Mouse (Mus musculus) c-Kit-positive CD71-positive TER-119-positive erythroid progenitor cells, embryonic 14.5 days (primary cell): ENCODE data around the gene Gm21833.
"Not testable (repeated sequence)": the region's sequence is repeated elsewhere in the genome, so short reads cannot be mapped to it uniquely, and the experiment has no call there.

Source experiments
- DNase-seq: peaks from one replicate; pipeline ENCODE4 v3.0.0-alpha.2; 2013; ENCODE audit warnings: low spot score

The Gm21833 gene

DNA sequence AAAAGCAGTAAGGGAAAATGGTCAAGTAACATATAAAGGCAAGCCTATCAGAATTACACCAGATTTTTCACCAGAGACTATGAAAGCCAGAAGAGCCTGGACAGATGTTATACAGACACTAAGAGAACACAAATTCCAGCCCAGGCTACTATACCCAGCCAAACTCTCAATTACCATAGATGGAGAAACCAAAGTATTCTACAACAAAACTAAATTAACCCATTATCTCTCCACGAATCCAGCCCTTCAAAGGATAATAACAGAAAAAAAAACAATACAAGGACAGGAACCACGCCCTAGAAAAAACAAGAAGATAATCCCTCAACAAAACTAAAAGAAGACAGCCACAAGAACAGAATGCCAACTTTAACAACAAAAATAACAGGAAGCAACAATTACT is at the start of gene Gm21833:
Gene Gm21833 (plus strand): TSS at position 301 of the 400 bp plus-strand sequence.
- DNase-seq, result not testable (repeated sequence)

DNA sequence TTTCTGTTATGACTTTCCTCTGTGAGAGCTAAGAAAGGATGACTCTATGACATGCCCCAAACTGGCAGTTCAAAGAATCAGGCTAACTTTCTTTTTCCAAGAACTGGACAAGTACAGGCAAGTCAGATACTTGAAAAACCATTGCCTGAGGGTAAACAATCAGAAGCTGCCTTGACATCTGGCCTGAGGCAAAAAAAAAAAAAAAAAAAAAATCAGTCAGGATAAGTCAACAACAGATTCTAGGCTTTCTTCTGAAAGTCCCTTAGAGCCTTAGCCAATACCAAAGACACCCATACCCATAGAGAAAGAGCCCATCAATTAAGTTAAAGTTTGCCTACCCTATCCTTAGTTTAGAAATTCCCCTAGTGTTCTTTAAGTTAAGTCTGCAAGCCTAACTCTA is 38.7 kb upstream of the Gm21833 start:
- no peak for DNase-seq

DNA sequence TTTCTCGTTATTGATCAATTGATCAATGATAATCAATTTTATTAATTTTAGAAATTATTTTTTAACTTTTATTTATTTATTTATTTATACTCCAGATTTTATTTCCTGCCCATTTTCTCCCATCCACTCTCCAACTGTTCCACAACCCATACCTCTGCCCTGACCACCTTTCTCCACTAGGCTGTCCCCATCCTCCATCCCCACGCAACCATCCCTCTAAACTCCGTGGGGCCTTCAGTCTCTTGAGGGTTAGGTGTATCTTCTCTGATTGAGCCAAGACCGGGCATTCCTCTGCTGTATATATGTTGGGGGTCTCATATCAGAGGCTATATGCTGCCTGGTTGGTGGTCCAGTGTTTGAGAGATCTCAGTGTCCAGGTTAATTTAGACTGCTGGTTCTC is 31.7 kb upstream of the Gm21833 start:
- DNase-seq, result no peak

DNA sequence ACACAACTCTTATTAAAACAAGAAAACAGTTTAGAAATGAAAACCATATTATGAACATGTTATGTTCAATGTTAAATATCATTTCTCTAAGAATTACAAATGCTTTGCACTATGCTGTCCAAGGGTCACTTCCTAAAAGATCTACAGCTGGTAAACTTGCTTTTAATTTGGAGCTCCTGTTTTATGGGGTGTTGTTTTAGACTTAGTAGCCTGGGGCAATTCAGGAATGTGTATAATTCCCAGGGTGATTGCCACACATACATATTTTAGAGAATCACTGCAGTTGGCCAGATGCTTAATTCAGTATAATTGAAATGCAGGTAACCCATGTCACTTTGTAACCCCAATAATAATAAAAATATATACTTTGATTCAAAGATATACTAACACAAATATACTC is 12.9 kb upstream of the Gm21833 start:
- DNase-seq, result no peak

DNA sequence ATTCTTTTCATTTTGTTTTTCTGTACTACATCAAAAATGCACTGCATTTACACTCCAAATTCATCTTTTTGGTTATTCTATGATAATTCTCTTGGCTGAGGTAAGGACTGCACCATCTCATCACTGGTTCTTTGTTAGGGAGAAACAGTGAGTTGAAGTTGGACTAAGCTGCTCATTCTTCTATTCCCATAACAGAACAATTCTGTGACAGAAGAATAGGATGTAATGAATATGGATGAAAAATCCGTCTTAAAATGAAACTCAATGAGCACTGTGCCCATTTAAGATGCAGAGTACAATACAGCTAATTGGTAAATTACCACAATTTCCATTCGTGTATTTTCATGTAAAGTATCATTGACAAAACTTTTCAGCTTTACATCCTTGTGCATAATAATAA is 11.6 kb upstream of the Gm21833 start:
- no peak for DNase-seq

DNA sequence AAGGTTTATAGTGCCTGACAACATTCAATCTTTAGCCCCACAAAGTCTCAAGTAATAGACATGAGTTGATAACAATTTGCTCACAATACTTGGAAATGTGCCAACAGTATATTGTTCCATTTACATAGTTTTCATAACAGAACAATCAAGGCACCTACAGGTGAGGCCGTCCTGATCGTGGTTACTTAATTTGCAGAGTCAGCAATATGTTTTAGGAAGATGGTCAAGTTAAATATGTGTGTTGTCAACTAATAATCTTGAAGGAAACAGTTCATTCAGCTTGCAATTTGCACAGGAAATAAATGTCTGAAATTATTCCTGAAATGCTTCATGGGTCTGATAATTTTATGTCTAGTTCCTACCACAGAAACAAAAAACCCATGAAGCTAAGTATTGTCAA is 27.6 kb downstream of the Gm21833 start:
- DNase-seq, result no peak

DNA sequence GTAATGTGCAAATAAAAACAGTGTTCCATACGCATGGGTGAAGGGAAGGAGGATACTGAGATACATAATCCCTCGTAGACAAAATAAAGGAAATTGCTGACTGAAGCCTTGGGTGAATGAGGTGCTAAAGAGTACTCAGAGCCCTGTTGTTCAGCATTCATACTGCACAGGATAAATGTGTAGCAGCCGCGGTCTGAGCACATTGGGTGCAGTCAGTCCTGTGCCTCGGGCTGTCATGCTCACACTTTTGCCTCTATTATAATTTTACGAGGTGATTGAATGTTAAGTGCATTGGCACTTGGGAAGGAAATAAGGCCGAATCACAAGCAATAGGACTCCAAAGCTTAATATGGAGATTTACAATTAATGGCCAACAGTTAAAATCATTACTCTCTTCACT is 36.4 kb downstream of the Gm21833 start:
- no peak for DNase-seq
